Mouse (Mus musculus) left cerebral cortex, adult 11 months (tissue): ENCODE measurements around the gene Poc1a.

Experiments used
- DNase-seq: peaks from one replicate; pipeline ENCODE4 v3.0.0; 2022; ENCODE audit warnings: low spot score

Gene Poc1a

GRCm38 (mm10) chr9:106280808-106281544 lies at the start of gene Poc1a:
Gene Poc1a, plus strand, starts transcription at chr9:106281061.
- DNase-seq: peak; percentile 92

DNA sequence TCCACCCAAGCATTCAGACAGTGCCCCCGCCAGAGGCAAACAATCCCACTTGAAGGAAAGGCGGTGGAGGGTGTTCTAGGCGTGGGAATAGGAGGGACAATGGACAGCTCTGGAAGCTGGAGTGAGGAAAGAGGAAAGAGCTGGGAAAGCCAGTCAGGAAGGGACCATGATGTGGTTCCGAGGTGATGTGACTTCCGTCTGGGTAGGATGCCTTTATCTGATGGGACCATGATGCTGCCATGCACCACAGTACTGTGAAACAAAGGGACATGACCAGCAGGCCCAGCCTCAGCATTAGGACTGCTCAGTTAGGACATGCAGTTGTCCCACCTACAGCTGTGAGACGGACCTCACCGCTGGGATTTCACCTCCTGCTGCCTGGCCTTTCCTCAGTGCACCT lies 49.6 kb upstream of the Poc1a start:
- no peak for DNase-seq

GRCm38 (mm10) chr9:106231816-106232215 lies 49.0 kb upstream of the Poc1a start:
- no peak for DNase-seq

GRCm38 (mm10) chr9:106232956-106233355 lies 47.9 kb upstream of the Poc1a start:
- DNase-seq: no peak

DNA sequence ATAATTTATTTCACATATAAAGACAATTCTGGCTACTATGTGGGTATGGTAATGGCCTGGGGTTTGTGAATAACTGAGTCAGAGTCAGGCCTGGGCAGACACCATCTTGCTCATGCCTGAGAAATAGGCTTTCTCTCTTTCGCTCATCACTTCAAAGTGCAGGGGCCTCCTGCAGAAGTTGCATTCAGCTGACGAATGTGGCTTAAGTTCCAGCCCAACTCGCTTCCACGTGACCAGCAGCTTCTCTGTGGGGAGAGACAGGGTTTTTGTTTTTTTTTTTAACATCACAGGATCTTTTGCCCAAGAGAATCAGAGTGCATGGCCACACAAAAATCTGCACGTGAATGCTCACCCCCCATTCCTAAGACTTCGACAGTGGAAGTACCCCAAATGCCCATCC lies 46.9 kb upstream of the Poc1a start:
- no peak for DNase-seq

- DNase-seq: no peak
These were observed 45.5 kb upstream of the Poc1a start for GRCm38 (mm10) chr9:106235194-106235830.

DNA sequence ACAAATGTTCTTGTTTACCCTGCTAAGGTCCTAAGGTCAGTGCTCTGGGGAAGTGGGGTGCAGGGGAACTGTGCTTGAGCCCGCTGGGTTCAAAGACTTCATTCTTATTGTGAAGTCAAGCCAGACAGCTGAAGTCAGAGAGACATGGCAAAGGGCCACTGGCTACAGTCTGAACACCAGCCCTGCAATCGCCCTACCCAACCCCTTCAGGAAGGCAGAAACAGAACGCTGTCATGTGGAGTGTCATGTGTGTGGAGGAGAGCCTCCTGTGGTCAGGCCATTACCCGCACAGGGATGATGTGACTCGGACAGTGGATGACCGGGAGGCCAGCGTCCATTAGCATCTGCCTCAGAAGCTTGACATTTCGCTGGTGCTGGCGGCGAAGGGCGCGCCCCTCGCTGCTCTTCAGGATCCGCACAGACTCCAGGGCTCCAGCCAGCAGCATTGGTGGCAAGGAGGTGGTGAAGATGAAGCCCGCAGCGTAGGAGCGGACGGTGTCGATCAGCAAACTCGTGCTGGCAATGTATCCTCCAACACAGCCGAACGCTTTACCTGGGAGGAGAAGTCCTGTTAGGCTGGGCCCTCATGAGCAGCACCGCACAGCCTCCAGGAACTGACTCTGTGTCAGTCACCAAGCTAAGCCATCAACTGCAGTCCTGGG lies 44.6 kb upstream of the Poc1a start:
- no peak for DNase-seq

- DNase-seq: no peak
These were observed 44.0 kb upstream of the Poc1a start for GRCm38 (mm10) chr9:106236818-106237211.

GRCm38 (mm10) chr9:106237401-106237800 lies 43.5 kb upstream of the Poc1a start:
- no peak for DNase-seq

DNA sequence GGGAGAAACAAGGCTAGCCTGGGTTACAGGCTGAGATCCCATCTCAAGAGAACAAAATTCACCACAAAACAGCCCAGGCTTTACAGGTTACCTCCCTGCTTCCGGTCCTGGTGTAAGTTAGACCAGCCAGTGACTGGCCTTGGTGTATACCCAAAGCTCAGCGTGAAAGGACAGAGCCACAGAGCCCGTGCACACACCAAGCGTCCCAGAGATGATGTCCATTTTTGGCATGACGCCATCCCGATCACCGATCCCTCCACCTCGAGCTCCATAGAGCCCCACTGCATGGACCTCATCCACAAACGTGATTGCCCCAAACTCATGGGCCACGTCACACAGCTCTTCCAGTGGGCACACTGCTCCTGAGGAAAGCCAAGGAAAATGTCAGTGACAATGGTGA lies 43.0 kb upstream of the Poc1a start:
- no peak for DNase-seq

- no peak for DNase-seq
These were observed 39.2 kb upstream of the Poc1a start for GRCm38 (mm10) chr9:106241541-106242164.

DNA sequence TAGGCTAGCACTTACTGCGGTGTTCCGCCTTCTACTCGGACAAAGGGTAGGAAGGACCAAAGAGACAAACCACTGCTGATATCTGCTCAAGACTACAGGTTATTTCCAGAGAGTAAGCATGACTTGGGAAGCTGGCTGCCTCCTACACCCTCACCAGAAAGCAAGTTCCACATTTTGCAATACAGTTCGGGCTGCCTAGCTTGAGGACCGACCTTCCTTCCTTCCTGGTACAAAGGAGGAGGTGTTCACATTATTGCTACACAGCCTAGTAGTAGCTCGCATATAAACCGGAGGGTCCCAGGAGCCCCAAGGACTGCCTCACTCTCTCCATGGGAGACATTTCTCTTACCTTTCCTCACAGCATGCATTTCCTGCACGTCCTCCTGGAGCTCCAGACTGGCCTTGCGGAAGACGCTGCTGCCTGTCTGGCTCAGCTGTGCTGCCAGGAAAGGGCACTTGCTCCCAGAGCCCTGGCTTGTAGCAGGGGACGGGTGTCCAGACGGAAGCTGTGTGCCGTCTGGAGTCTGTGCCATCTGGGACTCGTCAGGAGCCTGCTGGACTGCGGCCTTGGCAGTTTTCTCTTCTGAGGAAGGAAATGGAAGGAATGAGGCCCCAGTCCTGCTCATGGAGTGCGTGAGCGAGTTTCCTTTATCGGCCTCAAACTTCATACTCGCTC lies 37.9 kb upstream of the Poc1a start:
- DNase-seq: no peak

DNA sequence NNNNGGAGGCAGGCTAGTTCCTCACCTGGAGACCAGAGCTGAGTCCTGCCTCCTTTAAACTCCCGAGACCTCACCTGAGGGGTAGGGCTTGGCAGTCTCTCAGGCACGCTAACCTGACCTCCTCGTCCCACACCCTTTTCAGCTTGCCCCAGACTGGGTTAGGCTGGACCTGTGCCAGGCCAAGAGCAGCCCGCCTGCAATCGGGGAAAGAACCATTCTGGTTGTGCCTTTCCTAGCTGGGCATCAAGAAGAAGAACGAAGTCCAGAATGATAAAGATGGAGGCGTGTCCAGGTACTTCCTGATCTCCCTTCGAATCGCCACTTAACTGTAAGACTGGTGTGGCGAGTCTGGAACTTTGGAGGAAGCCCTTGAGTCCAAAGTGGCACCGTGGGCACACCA lies 31.3 kb upstream of the Poc1a start:
- DNase-seq: no peak

GRCm38 (mm10) chr9:106250245-106250644 lies 30.6 kb upstream of the Poc1a start:
- no peak for DNase-seq

DNA sequence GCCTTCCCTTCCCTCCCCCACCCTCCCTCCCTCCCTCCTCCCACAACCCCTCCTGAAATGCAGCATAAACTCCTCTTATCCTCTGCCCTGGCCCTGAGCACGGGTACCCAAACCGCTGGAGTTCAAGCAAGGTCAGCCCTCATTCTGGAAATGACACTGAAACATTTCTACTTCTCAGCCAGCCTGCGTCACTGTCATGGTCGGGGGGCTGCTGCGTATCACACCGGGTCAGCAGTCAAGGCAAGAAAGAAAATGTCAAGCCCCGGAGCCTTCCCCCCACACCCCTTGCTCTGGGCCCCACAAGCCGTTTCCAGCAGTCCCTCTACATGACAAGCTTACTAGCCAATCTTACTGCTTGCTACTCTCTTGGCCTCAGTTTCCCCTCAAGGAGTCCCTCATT lies 29.8 kb upstream of the Poc1a start:
- no peak for DNase-seq

- DNase-seq: no peak
These were observed 26.9 kb upstream of the Poc1a start for GRCm38 (mm10) chr9:106254001-106254400.

GRCm38 (mm10) chr9:106258412-106258811 lies 22.4 kb upstream of the Poc1a start:
- DNase-seq: no peak

DNA sequence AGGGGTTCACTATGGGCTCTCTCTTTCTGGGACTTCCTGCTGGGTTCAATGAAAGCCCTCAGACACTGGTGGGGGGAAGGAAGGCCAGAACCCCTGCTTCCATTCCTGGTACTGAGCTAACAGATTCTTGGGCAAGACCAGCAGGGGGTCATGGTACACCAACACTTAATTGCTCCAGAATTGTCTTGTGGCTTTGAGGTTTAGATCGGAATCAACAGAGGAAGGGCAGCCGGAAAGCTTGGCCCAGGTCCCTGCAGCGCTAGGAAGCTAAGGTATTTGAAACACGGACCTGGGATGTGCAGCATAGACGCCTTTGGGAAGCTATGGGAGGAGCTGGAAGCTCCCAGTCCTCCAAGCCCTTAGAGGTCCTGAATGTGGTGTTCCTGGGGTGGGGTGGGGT lies 21.9 kb upstream of the Poc1a start:
- no peak for DNase-seq

DNA sequence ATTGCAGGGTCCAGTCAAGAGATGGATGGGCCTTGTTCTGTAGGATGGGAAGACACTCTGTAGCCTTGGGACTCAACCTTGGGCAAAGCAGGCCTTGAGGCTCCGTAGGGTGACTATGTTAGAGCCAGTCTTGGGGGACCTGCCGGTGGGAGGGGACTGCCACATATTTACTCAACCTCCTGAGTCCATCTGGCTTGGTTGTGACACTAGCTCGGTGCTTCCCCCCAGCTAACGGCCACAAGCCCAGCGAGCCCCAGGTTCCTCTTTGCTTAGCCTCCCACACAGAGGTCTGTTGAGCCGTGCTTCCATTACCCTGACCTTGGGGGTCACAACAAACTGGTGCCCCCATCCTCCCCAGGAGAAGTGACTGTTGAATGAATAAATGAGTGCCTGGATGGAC lies 19.8 kb upstream of the Poc1a start:
- DNase-seq: no peak

GRCm38 (mm10) chr9:106261491-106261890 lies 19.4 kb upstream of the Poc1a start:
- no peak for DNase-seq

DNA sequence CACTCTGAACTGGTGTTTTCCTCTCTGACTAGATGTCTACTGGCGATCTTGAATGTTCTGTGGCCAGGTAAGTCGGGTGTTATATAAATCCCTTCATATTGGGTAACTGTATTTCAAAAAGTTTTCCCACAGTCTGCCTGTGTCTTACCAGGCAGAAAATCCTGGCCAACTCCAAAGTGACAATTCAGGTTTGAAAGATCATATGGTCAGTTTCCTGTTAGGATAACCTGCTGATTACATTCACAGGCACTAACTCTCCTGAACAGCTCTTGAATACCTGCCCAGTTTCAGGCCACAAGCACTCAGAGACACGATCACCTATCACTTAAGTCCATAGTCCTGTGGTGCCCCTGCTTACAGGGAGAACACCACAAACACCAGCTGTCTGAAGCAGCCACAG lies 18.8 kb upstream of the Poc1a start:
- DNase-seq: no peak

GRCm38 (mm10) chr9:106263381-106263924 lies 17.4 kb upstream of the Poc1a start:
- DNase-seq: no peak
